Mouse (Mus musculus): Measurements from ENCODE around the gene Fam210b.
"Not testable (repeated sequence)": the region's sequence is repeated elsewhere in the genome, so short reads cannot be mapped to it uniquely, and the experiment has no call there.

Fam210b gene

DNA sequence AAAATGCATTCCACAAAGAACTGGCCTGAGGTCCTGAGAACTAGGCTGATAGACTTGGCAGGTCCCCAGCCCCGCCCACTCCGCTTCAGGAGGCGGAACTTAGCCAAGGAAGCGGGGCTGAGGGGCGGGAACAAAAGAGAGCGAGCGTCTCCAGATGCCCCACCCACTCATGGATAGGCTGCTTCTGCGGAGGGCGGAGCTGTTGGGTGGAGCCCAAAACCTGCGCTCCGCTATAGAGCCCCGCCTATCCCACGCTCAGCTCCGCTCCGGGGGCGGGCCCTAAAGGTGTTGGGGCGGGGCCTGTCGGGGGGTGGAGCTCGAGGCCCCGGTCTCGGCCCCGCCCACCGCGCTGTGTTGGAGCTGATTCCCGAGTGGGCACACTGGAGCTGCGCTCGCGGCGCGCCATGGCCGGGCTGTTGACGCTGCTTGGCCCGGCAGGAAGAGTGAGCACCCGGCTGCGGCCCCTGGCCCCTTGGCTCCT is at the start of gene Fam210b:
Gene Fam210b (plus strand): TSS at position 308 of the 481 bp plus-strand sequence.
- peak; percentile 97 to 98 for DNase-seq

DNA sequence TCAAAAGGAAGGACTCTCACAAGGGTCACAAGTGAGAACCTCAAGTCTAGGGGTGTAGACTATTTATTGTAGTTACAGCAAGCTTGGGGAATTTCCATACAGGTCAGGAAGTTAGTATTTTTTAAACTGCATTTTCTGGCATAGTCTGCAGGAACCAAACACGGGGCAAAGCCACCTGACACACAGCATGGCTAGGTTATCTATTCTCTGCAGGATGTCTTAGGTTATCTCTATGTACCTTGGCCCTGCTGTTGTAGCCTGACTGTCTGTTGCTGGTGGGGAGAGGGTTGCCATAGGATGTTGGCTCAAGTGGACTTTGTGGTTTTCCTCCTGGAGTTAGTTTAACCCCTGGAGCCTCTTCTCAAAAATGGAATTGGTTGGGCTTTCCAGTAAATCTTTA is 47.3 kb upstream of the Fam210b start:
- DNase-seq = no peak

DNA sequence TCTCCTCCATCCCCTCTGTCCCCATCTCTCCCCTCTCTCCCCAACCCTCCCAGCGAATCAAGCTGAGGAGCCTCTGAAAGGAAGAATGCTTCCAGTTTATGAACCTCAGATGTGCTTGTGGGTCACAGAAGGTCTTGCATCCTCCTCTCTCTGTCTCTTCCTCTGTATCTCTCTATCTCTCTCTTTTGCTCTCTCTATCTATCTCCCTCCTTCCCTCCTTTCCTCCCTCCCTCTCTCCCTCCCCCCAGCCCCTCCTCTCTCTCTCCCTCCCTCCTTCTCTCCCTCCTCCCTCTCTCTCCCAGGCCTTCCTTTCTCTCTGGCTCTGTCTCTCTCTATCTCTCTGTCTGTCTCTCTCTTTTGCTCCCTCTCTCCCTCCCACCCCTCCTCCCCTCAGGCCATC is 46.8 kb upstream of the Fam210b start:
- DNase-seq = no peak

DNA sequence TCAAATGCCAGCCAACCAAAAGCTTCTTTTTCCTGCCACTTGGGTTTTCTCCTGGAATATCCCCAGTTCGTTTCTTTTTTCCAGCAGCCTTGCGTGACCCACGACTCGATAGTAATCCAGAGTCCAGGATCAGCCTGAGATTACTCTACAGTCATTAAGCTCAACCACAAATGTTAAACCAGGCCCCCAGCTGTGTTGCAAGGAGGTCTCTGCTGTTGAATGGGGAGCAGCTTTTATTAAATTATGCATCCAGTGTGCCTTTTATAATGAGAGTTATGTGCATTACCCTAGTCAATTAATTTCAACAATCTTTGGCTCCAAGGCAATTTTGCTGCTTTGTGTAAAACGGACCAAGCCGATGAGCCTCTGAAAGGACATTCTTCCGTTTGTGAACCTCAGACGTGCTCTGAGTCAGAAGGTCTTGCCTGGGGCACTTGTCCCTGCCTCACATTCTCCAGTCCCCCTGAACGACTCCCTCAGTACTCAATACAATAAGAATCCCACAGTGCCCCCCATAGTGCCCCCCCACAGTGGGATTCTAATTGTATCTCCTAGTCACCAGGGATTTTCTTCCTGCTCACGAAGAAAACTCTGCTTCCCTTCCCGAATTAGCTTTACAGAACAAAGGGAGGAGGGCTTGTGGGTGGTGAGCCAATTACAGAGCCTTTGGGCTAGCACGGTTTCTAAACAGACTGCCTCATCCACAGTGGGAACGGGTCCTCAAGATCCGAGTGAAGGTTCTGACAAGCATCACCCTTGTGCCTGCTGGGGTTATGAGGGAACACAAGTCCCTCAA is 46.0 kb upstream of the Fam210b start:
- no peak for DNase-seq

DNA sequence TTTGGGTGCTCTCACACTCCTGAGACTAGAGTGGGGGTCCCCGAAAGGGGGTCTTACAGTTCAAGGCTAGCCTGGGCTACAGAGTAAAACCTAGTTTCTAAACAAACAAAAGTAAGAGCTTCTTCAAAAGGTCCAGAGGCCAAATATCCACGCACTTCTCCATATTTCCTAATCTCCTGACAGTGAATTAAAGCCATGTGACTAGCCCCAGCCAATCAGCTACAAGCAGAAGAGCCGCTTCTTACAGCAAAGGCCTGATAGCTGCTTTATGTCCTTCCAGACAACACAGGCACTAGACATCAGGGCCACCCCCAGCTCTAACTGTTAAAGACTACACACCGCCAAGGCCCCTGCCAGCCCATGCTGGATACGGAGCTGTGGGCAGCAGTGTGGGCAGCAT is 43.0 kb upstream of the Fam210b start:
- no peak for DNase-seq

DNA sequence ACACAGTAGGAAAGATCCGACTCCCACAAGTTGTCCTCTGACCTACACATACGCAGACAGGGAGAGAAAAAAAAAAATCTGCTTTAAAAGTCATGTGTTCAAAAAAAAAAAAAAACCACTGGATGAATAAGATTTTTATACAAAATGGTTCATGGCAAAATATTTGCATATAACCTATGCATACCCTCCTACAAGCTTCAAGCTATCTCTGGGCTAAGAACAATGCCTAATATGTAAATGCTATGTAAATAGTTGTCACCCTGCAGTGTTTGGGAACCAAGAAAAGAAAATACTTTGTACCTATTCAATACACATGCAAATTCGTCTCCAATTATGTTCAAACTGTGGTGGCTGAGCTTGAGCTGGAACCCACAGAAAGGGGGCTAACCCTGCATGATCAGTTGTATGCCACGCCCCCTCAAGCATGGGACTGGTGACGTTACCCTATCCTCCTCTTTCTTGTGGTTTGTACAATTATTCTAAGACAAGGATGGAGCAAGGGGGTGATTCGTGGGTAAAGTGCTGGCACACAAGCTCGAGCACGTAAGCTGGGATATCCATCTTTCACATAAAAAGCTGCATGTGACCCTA is 41.2 kb upstream of the Fam210b start:
- no peak for DNase-seq

DNA sequence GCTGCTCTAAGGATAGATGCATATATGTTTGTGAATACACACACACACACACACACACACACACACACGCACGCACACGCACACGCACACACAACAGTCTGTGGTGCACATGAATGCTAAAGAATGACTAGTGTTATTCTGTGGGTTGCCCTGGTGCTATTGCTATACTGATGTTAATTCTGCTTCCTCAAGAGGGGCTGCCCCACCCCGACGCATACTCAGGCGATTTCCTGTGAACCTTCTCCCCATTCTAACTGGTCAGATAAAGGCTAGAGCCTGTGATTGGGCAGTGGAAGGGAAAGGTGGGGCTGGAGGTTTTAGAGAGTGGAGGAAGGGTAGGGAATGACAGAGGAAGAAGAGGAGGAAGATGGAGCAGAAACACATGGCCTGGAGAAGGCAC is 39.8 kb upstream of the Fam210b start:
- not testable (repeated sequence) for DNase-seq

DNA sequence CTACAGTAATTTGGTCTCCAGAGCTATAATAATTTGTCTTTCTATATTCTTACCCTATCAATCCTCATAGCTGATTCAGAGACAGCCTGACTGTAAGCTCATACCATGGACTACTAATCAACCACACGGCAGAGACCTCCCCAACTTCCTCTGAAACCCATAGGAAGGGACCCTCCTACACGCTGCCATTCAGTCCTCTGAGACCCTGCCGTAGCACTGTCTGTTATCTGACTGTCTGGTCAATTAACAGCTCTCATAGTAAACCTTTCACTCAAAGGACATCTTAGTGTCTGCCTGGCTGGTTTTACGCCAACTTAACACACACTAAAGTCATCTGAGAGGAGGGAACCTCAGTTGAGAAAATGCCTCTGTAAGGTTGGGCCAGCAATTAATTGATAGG is 38.8 kb upstream of the Fam210b start:
- no peak for DNase-seq

DNA sequence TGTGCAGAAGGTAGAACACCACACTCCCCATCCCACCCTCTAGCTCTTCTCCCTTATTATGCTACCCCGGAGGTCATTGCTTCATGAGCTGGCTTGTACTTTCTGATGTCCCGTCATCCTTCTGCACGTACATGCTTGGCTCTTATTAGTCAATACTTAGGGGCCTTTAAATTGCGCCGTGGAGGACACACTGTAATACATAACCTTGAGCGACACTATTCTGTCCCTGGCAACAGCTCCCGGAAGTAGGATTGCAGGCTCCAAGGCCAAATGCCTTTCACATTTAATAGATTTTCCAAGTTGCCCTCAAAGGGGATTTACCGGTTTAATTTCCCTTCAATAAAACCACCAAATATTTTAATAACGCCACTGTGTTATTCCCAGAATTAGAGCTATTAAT is 33.6 kb upstream of the Fam210b start:
- no peak for DNase-seq

DNA sequence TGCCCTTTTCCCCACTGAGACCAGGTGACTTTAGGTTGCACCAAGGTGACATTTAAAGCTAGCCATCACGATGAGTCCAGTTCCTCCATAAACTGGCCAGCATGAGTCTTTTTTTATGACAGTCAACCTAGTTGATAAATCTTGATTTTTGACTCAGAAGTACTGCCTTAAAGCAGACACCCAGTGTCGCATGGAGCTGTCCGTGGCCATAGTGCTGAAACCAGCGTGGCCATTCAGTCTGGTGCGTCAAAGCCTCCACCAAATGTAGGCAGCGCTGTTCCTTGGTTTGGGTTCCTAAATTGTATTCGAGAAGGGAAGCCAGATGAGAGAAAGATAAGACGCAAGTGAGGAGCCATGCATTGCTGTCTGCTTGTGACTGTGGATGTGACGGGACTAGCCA is 24.5 kb upstream of the Fam210b start:
- peak; percentile 73 to 76 for DNase-seq

DNA sequence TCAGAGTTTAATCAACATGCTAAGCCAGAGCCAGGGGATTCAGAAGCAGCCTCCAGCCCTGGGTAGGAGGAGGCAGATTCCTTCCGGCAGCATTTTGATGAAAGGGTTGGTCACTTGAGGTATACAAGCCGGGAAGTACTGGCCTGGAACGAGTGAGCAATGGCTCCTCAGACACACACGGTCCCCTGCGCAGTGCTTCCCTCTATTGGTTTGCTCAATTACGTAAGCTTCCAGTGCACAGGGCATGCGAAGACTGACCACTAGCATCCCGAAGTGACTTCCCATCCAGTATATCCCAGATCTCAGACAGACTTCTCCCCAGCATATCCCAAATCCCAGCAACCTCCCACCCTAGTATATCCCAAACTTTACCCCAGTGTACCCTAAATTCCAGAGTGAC is 17.1 kb upstream of the Fam210b start:
- no peak for DNase-seq

DNA sequence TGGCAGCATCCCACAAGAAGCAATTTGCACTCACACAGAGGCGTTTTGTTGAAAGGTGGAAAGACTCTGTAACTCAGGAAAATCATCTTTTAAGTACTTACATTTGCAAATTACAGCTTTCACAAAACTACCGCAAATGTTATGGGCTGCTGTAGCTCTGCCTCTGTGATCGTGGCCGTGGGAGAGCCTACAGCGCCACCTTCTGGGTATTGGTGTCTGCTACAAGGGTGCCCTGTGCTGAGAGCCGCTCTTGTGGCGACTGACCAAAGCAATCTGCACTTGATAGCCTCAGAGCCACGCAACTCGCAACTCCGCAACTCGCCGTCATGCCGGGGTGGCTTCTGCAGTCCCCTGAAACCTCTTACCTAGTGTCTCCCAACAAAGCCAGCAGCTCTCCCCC is 16.2 kb upstream of the Fam210b start:
- peak; percentile 42 to 56 for DNase-seq

DNA sequence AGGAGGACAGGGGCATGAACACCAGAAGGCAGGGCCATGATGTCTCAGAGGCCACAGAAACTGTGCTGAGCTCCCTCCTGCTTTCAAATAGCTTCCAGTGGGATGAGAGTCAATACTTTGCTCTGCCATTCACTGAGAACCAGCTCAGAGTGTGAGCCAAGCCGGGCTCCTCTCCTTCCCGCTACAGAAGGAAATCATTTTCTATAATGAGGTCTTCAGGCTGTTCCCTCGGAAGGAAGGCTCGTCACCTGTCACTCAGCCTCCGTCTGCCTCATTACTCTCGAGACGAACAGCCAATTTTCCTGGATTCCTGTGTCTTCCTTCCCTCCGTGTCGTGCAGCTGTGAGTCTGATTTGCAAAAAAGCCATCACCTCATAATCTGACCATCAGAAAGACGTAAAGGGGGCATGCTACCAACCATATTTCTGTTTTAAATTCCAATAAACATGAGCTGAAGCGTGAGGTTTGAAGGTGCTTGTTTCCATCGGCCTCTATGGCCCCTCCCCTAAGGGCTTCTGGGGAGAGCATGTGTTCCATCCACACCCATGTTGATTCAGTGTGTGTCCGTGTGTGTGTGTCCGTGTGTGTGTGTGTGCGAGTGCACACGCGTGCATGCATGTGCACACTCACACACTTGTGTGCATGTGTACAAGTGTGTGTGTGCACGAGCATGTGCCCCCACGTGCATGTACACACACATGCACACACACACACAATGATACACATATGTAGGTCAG is 7.0 kb upstream of the Fam210b start:
- no peak for DNase-seq

DNA sequence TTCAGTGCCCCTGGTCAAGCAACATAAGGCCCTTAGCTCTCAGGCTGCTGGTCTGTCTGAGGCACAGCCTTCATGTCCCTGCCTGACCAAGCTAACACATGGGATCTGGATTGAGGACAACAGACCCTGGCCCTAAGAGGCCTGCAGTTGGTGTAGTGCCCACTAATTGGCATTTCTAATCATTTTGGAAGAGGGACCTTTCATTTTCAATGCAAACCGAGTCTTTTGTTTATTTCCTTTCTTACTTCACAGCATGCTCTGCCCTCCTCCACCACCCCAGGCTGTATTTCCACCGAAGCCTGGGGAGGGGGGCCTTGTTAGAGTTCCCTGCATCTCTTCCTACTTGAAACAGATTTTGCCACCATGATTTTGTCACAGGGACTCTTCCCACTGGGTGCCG is 4.4 kb upstream of the Fam210b start:
- no peak for DNase-seq

DNA sequence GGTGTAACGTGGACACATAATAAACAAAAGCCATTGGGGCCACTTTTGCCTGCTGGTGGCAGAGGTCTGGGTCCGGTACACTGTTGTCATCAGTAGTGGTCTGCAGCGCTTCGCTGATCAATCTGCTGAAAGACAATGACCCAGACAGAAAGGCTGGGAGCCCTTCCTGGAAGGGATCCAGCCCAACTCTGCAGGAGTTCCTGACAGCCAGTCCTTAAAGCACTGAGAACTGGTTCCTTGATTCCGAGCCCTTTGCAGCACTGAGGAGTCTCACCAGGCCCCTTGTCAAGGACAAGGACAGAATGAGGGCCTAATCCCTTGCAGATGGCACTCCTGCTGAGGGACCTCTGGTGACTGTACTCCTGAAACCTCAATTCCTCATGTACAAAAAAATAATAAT is 3.8 kb upstream of the Fam210b start:
- no peak for DNase-seq

DNA sequence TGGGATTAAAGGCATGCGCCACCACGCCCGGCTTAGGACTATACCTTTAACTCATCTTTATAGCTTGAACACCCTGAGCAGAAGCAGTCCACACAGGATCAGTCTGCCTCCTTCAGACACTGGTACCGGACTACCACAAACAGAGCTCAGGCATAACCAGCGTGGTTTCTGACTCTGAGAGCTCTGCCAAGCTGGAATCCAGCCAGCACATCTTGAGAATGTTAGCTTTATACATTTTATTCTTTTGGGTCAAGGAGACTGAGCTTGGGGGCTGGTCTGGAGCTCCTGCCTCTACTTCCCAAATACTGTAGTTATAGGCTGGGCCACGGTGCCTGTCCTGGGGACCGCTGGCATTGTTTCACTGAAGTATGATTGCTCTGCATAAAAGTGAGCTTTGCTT is 1.6 kb upstream of the Fam210b start:
- no peak for DNase-seq

DNA sequence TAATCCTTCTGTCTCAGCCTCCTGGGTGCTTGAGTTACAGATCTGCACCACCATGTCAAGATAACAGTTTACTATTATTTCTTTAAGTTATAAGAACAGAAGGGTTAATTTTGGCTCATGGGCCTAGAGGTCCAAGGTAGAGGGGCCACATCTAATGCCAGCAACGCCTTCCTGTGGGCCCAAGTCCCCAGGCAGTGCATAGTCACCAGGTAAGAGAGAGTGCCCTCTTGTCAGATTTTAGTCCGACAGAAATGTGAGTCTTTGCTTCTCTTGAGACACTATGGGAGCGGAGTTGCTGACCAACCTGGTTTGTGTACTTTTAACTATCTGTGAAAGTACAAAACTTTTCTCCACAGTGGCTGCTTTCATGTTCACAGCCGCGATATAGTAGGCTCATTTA is 696 bp upstream of the Fam210b start:
- DNase-seq = no peak

DNA sequence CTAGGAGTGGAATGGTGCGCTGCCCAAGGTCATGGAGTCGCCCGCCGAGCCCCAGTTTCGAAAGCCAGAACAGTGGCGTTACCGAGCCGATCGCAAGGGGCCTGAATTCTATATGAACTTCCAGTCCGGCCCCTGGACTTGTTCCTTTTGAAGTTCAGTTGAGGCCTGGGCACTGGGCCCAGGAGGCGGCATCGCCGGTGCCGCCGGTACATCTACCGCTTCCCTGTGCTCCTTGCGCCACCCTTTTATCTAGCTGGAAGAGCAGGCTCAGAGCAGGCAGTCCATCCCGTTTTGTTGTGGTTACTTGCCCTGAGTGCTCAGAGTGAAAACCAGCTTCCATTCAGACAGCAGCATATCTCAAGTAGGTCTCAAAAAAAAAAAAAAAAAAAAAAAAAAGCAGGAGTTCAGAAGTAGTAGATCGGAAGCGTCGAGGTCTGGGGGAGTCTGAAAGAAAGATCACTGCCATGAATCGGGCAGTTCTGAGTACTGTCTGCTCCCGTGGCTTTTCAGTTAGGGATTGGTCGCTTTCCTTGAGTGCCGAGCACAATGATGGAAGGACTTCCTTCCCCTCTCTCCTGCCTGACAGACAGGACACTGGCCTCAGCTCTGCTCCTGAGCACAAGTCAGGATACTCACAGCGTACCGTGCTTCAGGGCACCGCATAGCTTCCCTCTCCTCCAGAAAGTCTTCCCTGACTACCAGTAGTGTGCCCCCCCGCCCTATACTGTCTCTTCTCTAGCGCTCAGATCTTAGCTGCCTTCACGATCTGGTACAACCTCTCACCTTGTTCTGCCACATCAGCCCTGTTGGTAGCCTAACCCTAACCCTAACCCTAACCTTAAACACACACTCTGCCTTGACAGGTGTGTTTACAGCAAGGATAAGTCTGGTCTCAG is 917 bp downstream of the Fam210b start:
- peak; percentile 48 to 64 for DNase-seq

DNA sequence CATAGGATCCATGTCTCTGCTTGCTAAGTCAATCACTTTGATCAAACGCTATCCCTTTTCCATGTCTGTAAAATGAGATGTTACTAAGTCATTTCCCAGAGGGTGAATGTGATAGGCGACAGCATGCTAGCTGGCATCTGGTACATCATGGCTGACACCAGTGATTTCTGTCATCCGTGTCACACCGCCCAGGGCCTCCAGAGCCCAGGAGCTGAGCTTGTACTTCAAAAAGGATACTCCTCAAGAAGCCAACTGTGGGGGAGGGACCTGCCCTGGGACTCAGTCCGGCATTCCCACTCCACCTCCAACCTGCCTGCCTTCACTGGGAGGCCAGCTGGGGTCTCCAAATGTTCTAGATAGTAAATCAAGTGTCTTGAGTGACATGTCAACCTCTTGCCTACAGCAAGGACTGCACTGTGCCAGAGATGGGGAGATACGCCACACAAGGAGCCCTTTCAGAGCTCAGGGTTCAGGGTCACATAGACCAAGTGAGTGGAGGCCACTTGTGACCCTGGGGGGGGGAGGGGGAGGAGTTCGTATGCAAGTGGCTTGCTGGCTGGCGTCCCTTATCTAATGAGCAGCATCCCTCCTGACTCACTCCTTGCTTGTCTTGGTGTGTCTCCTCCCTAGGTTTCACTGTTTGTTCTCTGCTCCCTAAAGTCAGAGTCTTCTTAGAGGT is 1.7 kb downstream of the Fam210b start:
- DNase-seq = peak; percentile 15 to 52

DNA sequence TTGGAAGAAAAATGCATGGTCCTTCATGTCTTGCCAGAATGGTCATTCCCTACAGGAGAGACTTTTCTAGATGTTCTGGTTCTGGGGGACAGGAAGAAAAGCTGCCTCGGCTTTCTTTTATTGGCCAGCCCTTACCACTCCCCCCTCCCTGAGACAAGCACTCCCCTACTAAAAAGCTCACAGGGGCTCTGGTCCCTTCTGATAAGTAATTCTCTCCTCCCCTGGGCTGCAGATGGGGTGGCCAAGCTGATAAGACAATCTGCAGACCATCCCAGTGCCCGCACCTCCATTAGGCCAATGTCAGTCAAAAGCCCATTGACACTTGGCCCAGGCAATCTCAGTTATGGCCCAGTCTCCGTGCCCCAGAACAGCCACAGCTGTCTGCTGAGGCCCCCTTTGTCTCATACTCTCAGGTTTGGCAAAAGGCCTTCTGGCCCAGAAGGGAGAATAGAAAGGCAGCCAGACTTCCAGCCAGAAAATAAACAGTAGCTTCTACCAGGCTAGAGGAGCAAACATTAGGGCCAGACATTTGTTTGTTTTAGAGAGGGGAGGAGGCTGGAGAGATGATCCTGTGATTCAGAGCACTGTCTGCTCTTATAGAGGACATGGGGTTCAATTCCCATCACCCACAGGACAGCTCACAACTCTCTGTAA is 3.1 kb downstream of the Fam210b start:
- peak; percentile 66 to 80 for DNase-seq

DNA sequence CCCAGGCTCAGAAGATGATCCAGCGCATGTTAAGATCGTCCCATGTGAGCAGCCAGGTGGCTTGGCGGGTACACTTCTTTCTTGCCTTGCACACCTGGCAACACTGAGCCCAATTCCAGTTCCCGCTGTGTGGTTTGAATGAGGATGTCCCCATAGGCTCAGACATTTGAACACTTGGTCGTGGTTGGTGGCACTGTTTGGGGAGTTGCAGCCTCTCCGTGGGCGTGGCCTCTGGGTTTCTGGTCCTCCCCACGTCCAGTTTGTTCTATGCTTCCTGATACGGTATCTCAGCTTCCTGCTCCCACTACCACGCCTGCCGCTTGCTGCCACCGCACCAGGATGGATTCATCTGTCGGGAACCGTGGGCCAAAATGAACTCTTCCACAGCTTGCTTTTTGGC is 4.4 kb downstream of the Fam210b start:
- DNase-seq = no peak

DNA sequence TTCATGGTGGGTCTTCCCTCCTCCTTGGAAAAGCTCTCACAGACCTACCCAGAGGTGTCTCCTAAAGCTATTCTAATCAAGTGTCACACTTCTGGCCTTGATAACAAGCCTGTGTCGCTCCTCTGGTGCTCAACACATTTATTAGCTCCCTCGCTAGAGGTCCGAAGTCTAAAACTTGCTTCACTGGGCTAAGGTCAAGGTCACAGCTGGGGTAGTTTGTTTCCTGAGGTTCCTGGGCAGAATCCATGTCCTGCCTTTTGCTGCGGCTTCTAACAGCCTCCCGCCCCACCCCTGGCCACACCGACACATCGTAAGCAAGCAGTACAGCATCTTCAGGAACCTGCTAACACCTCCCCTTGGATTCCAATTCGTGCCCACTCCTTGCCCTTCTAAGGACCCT is 5.4 kb downstream of the Fam210b start:
- DNase-seq = no peak

All from lung, postnatal 4 days (tissue).